Mouse (Mus musculus): ENCODE measurements at regions not wholly inside any gene's neighbourhood (a gene's known extent, or its start where the extent isn't known, plus 50 kb on each side); places are given as distances from the start of the nearest gene placed in this dataset.

- WGBS = 64% methylated on average over 5 of the region's 5 CpGs
- Histone ChIP-seq H3K4me1 (ENCODE audit: control insufficient read depth, insufficient read depth, low read length) (no peaks in the 10 kb centered on the region), H3K4me3 (ENCODE audit: insufficient read depth, low read depth, low read length) (no peak overlapping the region), H3K27ac (ENCODE audit: insufficient read depth, low read depth, low read length) (no peak overlapping the region)
- no peak for TF ChIP-seq CTCF (IDR thresholded peaks at IDR 0.05; ENCODE audit: insufficient read depth, low read depth, low read length)
- no peak for TF ChIP-seq POLR2A (IDR thresholded peaks at IDR 0.05; ENCODE audit: insufficient read depth, low read depth, low read length)
Measured at GRCm38 (mm10) chr9:12492890-12493618, 752.6 kb downstream of the Jrkl start.

GRCm38 (mm10) chr9:12457810-12458209 lies 787.8 kb downstream of the Jrkl start:
- H3K4me1 ChIP-seq (ENCODE audit: control insufficient read depth, insufficient read depth, low read length) = no peaks in the 10 kb centered on the region
- H3K27ac ChIP-seq (ENCODE audit: insufficient read depth, low read depth, low read length) = no peak overlapping the region
- 48% methylated on average over 2 of the region's 2 CpGs for WGBS
- no peak overlapping the region for H3K4me3 ChIP-seq (ENCODE audit: insufficient read depth, low read depth, low read length)
- TF ChIP-seq POLR2A (IDR thresholded peaks at IDR 0.05; ENCODE audit: insufficient read depth, low read depth, low read length) (no peak), CTCF (IDR thresholded peaks at IDR 0.05; ENCODE audit: insufficient read depth, low read depth, low read length) (no peak)

- Histone ChIP-seq H3K4me1 (ENCODE audit: control insufficient read depth, insufficient read depth, low read length) (no peaks in the 10 kb centered on the region), H3K27ac (ENCODE audit: insufficient read depth, low read depth, low read length) (no peak overlapping the region), H3K4me3 (ENCODE audit: insufficient read depth, low read depth, low read length) (no peak overlapping the region)
- TF ChIP-seq CTCF (IDR thresholded peaks at IDR 0.05; ENCODE audit: insufficient read depth, low read depth, low read length) (no peak), POLR2A (IDR thresholded peaks at IDR 0.05; ENCODE audit: insufficient read depth, low read depth, low read length) (no peak)
Measured at GRCm38 (mm10) chr9:12456695-12457094, 788.9 kb downstream of the Jrkl start.

GRCm38 (mm10) chr9:12434171-12434570 lies 811.5 kb downstream of the Jrkl start:
- TF ChIP-seq POLR2A (IDR thresholded peaks at IDR 0.05; ENCODE audit: insufficient read depth, low read depth, low read length) = no peak
- no peak for TF ChIP-seq CTCF (IDR thresholded peaks at IDR 0.05; ENCODE audit: insufficient read depth, low read depth, low read length)
- WGBS = 32% methylated on average over 3 of the region's 3 CpGs
- H3K4me3 ChIP-seq (ENCODE audit: insufficient read depth, low read depth, low read length) = no peak overlapping the region
- no peak overlapping the region for H3K27ac ChIP-seq (ENCODE audit: insufficient read depth, low read depth, low read length)
- H3K4me1 ChIP-seq (ENCODE audit: control insufficient read depth, insufficient read depth, low read length) = no peaks in the 10 kb centered on the region

GRCm38 (mm10) chr9:12421906-12422305 lies 823.7 kb downstream of the Jrkl start:
- H3K4me1 ChIP-seq (ENCODE audit: control insufficient read depth, insufficient read depth, low read length) = no peaks in the 10 kb centered on the region
- TF ChIP-seq CTCF (IDR thresholded peaks at IDR 0.05; ENCODE audit: insufficient read depth, low read depth, low read length) (no peak), POLR2A (IDR thresholded peaks at IDR 0.05; ENCODE audit: insufficient read depth, low read depth, low read length) (no peak)
- H3K4me3 ChIP-seq (ENCODE audit: insufficient read depth, low read depth, low read length) = no peak overlapping the region
- H3K27ac ChIP-seq (ENCODE audit: insufficient read depth, low read depth, low read length) = no peak overlapping the region
- 92% methylated on average over 1 of the region's 1 CpGs for WGBS

- H3K4me3 ChIP-seq (ENCODE audit: insufficient read depth, low read depth, low read length) = no peak overlapping the region
- TF ChIP-seq CTCF (IDR thresholded peaks at IDR 0.05; ENCODE audit: insufficient read depth, low read depth, low read length) = no peak
- TF ChIP-seq POLR2A (IDR thresholded peaks at IDR 0.05; ENCODE audit: insufficient read depth, low read depth, low read length) = no peak
- H3K4me1 ChIP-seq (ENCODE audit: control insufficient read depth, insufficient read depth, low read length) = no peaks in the 10 kb centered on the region
- 86% methylated on average over 2 of the region's 2 CpGs for WGBS
- no peak overlapping the region for H3K27ac ChIP-seq (ENCODE audit: insufficient read depth, low read depth, low read length)
Measured at GRCm38 (mm10) chr9:12408500-12408899, 837.1 kb downstream of the Jrkl start.

- TF ChIP-seq CTCF (IDR thresholded peaks at IDR 0.05; ENCODE audit: insufficient read depth, low read depth, low read length) (no peak), POLR2A (IDR thresholded peaks at IDR 0.05; ENCODE audit: insufficient read depth, low read depth, low read length) (no peak)
- Histone ChIP-seq H3K27ac (ENCODE audit: insufficient read depth, low read depth, low read length) (no peak overlapping the region), H3K4me3 (ENCODE audit: insufficient read depth, low read depth, low read length) (no peak overlapping the region), H3K4me1 (ENCODE audit: control insufficient read depth, insufficient read depth, low read length) (no peaks in the 10 kb centered on the region)
- 38% methylated on average over 1 of the region's 1 CpGs for WGBS
Measured at GRCm38 (mm10) chr9:12404185-12404584, 841.4 kb downstream of the Jrkl start.

GRCm38 (mm10) chr9:12395648-12396047 lies 850.0 kb downstream of the Jrkl start:
- Histone ChIP-seq H3K27ac (ENCODE audit: insufficient read depth, low read depth, low read length) (no peak overlapping the region), H3K4me3 (ENCODE audit: insufficient read depth, low read depth, low read length) (no peak overlapping the region), H3K4me1 (ENCODE audit: control insufficient read depth, insufficient read depth, low read length) (no peaks in the 10 kb centered on the region)
- 90% methylated on average over 1 of the region's 1 CpGs for WGBS
- no peak for TF ChIP-seq CTCF (IDR thresholded peaks at IDR 0.05; ENCODE audit: insufficient read depth, low read depth, low read length)
- TF ChIP-seq POLR2A (IDR thresholded peaks at IDR 0.05; ENCODE audit: insufficient read depth, low read depth, low read length) = no peak

GRCm38 (mm10) chr9:12380732-12381645 lies 864.6 kb downstream of the Jrkl start:
- H3K4me3 ChIP-seq (ENCODE audit: insufficient read depth, low read depth, low read length) = no peak overlapping the region
- peak overlapping the region; percentile 57; the same call in 1 of the 2 replicates for H3K27ac ChIP-seq (ENCODE audit: insufficient read depth, low read depth, low read length)
- no peak for TF ChIP-seq POLR2A (IDR thresholded peaks at IDR 0.05; ENCODE audit: insufficient read depth, low read depth, low read length)
- no peak for TF ChIP-seq CTCF (IDR thresholded peaks at IDR 0.05; ENCODE audit: insufficient read depth, low read depth, low read length)
- 8% methylated on average over 4 of the region's 4 CpGs for WGBS
- H3K4me1 ChIP-seq (ENCODE audit: control insufficient read depth, insufficient read depth, low read length) = no peaks in the 10 kb centered on the region

All from olfactory bulb, adult 2 months (tissue).